In genomic region chr4:126545016-126545415, GRCm38 (mm10) we compare ENCODE assay signal across 31 mouse cellular contexts.
"Had no signal": no experiment of that assay in that cellular context is flagged by ENCODE, and none has a peak within 500 bp of the region (broad histone marks: within the 10 kb centered on the region; RNA-seq: fewer than 3 reads in every experiment).

No protein-coding gene starts in this region.

- H3K36me3 ChIP-seq: heart, embryonic 12.5 days; heart, embryonic 13.5 days; heart, embryonic 15.5 days; hindbrain, embryonic 10.5 days; hindbrain, embryonic 12.5 days; hindbrain, embryonic 13.5 days; hindbrain, embryonic 15.5 days; intestine, embryonic 15.5 days; kidney, embryonic 15.5 days had no signal

- DNase-seq: heart, postnatal 10 days; heart, postnatal 14 days; heart, postnatal 36 days; heart, postnatal 4 days; kidney, adult 11 months; kidney, adult 18-20 months; kidney, adult 2 months; kidney, adult 8-10 months; kidney, adult 9 months; kidney, postnatal 10 days; kidney, postnatal 14 days; kidney, postnatal 25 days; kidney, postnatal 36 days; kidney, postnatal 4 days; layer of hippocampus, adult 9-11 months; layer of hippocampus, postnatal 36 days had no signal

- H3K9me3 ChIP-seq: heart, embryonic 15.5 days; hindbrain, embryonic 10.5 days; hindbrain, embryonic 12.5 days; hindbrain, embryonic 13.5 days; hindbrain, embryonic 15.5 days; intestine, embryonic 15.5 days; kidney, embryonic 15.5 days had no signal

- H3K4me3 ChIP-seq: heart, embryonic 12.5 days; heart, embryonic 13.5 days; heart, embryonic 15.5 days; hindbrain, embryonic 10.5 days; hindbrain, embryonic 12.5 days; hindbrain, embryonic 13.5 days; hindbrain, embryonic 15.5 days; intestine, embryonic 15.5 days; kidney, embryonic 15.5 days; layer of hippocampus, adult 2 months; left cerebral cortex, adult 2 months had no signal

- H3K27me3 ChIP-seq: heart, embryonic 12.5 days; heart, embryonic 15.5 days; hindbrain, embryonic 12.5 days; hindbrain, embryonic 13.5 days; hindbrain, embryonic 15.5 days; intestine, embryonic 15.5 days; kidney, embryonic 15.5 days had no signal

- H3K27ac ChIP-seq: heart, embryonic 13.5 days; heart, embryonic 15.5 days; hindbrain, embryonic 10.5 days; hindbrain, embryonic 12.5 days; hindbrain, embryonic 13.5 days; hindbrain, embryonic 14.5 days; hindbrain, embryonic 15.5 days; hindbrain, postnatal 0 days; intestine, embryonic 15.5 days; kidney, embryonic 15.5 days; kidney, postnatal 0 days; layer of hippocampus, adult 2 months; left cerebral cortex, adult 2 months had no signal

- H3K9ac ChIP-seq: heart, embryonic 12.5 days; heart, embryonic 13.5 days; heart, embryonic 15.5 days; hindbrain, embryonic 12.5 days; hindbrain, embryonic 13.5 days; hindbrain, embryonic 14.5 days; hindbrain, embryonic 15.5 days; intestine, embryonic 15.5 days; kidney, embryonic 15.5 days had no signal

- H3K4me1 ChIP-seq: heart, embryonic 15.5 days; hindbrain, embryonic 10.5 days; hindbrain, embryonic 12.5 days; hindbrain, embryonic 13.5 days; hindbrain, embryonic 15.5 days; intestine, embryonic 15.5 days; kidney, embryonic 15.5 days had no signal

- H3K4me2 ChIP-seq: heart, embryonic 11.5 days; heart, embryonic 12.5 days; heart, embryonic 13.5 days; heart, embryonic 15.5 days; hindbrain, embryonic 12.5 days; hindbrain, embryonic 13.5 days; hindbrain, embryonic 14.5 days; hindbrain, embryonic 15.5 days; intestine, embryonic 15.5 days; kidney, embryonic 15.5 days had no signal
